Mouse (Mus musculus) midbrain, embryonic 14.5 days (tissue): ENCODE results near the gene Mindy4. TPM values are rescaled to one million over a fixed set of nuclear protein-coding genes. Genes with fewer than 3 reads are reported as not detected.

Experiments
- ATAC-seq: fragments of 200-750 bp; cut with Nextera tagmentation; 2 replicates; pipeline ENCODE4 v1.8.0; 2017; ENCODE audit warnings: moderate number of reproducible peaks, moderate library complexity; ENCODE audit not compliant: low FRiP score, low TSS enrichment
- DNase-seq: peaks from one replicate; pipeline ENCODE4 v3.0.0-alpha.2; 2015
- H3K27ac ChIP-seq: fragments of 300-500 bp; sonication (generic); replicated peaks from 2 replicates; pipeline ENCODE4 v1.5.1; 2014; ENCODE audit warnings: mild to moderate bottlenecking, low read depth, low read length, moderate library complexity
- H3K27me3 ChIP-seq: fragments of 300-500 bp; sonication (generic); 2 replicates; pipeline ENCODE4 v1.6.1; 2014; ENCODE audit warnings: low read length, control low read depth, mixed read lengths; ENCODE audit not compliant: control insufficient read depth, insufficient read depth
- H3K36me3 ChIP-seq: fragments of 300-500 bp; sonication (generic); 2 replicates; pipeline ENCODE4 v1.6.1; 2014; ENCODE audit warnings: low read length, control low read depth; ENCODE audit not compliant: control insufficient read depth, insufficient read depth
- H3K4me1 ChIP-seq: fragments of 300-500 bp; sonication (generic); 2 replicates; pipeline ENCODE4 v1.6.1; 2014; ENCODE audit warnings: mild to moderate bottlenecking, antibody characterized with exemption, low read length, control low read depth; ENCODE audit not compliant: control insufficient read depth, insufficient read depth
- H3K4me2 ChIP-seq: fragments of 300-500 bp; sonication (generic); 2 replicates; pipeline ENCODE4 v1.6.1; 2014; ENCODE audit warnings: mild to moderate bottlenecking, low read length, moderate library complexity
- H3K4me3 ChIP-seq: fragments of 300-500 bp; sonication (generic); replicated peaks from 2 replicates; pipeline ENCODE4 v1.5.1; 2014; ENCODE audit warnings: low read depth, low read length
- H3K9ac ChIP-seq: fragments of 300-500 bp; sonication (generic); replicated peaks from 2 replicates; pipeline ENCODE4 v1.6.1; 2014; ENCODE audit warnings: mild to moderate bottlenecking, low read length, moderate library complexity
- H3K9me3 ChIP-seq: fragments of 300-500 bp; sonication (generic); 2 replicates; pipeline ENCODE4 v1.6.1; 2016; ENCODE audit warnings: low read length, control low read depth, mixed read lengths; ENCODE audit not compliant: control insufficient read depth
- WGBS: fragments of 180-500 bp; shearing (Covaris S2); extraction: QIAGEN DNeasy Blood & Tissue Kit; methylation state at CpG from one replicate; pipeline ENCODE4 v1.1.7; 2014; 5-methylcytosine and 5-hydroxymethylcytosine counted together
- polyA plus RNA-seq: library from polyadenylated mRNA; unstranded; fragments of >200 nt; fragmentation: Nextera tagmentation; extraction: Ambion mirVana; gene quantifications from 2 replicates; pipeline ENCODE4 v1.2.1, GENCODE M21; 2014

Gene Mindy4
- polyA plus RNA-seq, 1 experiment from 2014 or later: 14.6 TPM

DNA sequence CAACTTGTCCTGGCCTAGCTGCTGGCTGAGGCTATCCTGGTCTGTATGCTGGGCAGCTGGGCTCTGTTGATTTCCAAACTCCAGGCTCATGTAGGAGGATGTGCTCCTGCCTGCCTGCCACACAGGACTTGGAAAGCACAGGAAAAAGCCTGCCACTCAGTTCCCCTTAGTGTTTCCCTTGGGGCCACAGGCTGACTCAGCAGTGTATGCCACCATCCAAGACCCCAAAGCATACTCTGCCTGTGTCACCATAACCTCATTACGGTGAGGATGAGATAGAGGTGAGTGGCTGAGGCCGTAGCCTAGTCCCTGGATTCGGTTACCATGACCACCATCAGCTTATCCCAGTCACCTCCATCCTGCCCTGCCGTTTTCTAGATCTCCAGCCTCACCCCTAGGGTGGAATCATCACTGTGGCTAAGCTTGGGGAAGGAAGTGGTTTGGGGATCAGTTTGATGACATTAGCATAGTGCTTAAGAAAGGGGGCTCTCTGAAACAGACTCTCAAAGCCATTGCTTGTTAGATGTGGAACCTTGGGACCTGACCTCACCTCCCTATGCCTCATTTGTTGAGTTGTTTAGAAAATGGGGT, 73.6 kb downstream of the Mindy4 start:
- Histone ChIP-seq H3K9me3 (no peaks in the 10 kb centered on the region), H3K27ac (no peak overlapping the region), H3K27me3 (no peaks in the 10 kb centered on the region), H3K4me2 (no peak overlapping the region), H3K36me3 (no peaks in the 10 kb centered on the region), H3K4me1 (no peaks in the 10 kb centered on the region), H3K9ac (no peak overlapping the region), H3K4me3 (no peak overlapping the region)
- DNase-seq (no peak), ATAC-seq (no peak)
- WGBS: 71% methylated on average over 4 of the region's 4 CpGs

DNA sequence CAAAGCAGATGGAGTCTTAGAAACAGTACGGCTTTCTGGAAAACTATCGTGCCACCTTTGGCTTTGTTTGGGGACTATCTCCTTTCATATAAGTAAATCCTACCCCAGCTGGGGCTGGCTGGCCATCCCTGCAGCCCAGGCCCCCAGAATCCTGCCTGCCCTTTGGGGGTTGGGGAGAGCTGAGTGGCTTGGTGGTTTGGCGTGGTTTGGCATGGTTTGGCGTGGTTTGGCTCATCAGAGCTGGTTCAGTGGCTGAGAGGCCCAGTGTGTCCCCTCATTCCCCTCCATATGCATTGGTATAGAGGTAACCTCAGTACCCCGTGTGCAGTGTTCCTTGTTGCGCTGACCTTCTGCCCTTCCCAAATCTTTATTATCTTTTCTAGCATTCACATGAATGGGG, 74.9 kb downstream of the Mindy4 start:
- Histone ChIP-seq H3K4me2 (no peak overlapping the region), H3K9ac (no peak overlapping the region), H3K27me3 (no peaks in the 10 kb centered on the region), H3K27ac (no peak overlapping the region), H3K9me3 (peaks cover 6% of the 10 kb centered on the region; the same call in 1 of the 2 replicates), H3K4me3 (no peak overlapping the region), H3K4me1 (no peaks in the 10 kb centered on the region), H3K36me3 (peaks cover 2% of the 10 kb centered on the region; the same call in 1 of the 2 replicates)
- ATAC-seq (no peak), DNase-seq (no peak)
- 87% methylated on average over 6 of the region's 6 CpGs for WGBS

DNA sequence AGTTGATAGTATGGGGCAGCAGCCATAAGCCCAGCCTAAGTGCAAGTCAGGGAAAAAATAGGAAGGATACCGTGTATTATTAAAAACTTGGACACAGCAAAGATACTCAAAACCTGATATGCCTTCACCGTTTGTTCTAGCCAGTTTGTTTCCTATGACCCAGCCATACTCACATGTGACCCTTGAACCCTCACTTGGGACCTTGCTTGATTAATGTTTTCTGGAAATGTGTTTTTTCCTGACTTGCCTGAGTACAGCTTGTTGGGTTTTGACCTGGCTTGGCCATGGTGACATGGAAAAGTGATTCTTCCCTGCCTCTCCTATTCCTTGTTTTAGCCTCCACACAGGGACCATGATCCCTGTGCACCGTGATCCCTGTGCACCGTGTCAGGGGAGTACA, 75.3 kb downstream of the Mindy4 start:
- DNase-seq: no peak
- H3K27ac ChIP-seq: no peak overlapping the region
- no peak for ATAC-seq
- no peak overlapping the region for H3K4me3 ChIP-seq
- peaks cover 6% of the 10 kb centered on the region; the same call in 1 of the 2 replicates for H3K9me3 ChIP-seq
- no peak overlapping the region for H3K4me2 ChIP-seq
- H3K4me1 ChIP-seq: no peaks in the 10 kb centered on the region
- H3K27me3 ChIP-seq: no peaks in the 10 kb centered on the region
- 95% methylated on average over 4 of the region's 4 CpGs for WGBS
- no peak overlapping the region for H3K9ac ChIP-seq
- H3K36me3 ChIP-seq: peaks cover 2% of the 10 kb centered on the region; the same call in 1 of the 2 replicates

DNA sequence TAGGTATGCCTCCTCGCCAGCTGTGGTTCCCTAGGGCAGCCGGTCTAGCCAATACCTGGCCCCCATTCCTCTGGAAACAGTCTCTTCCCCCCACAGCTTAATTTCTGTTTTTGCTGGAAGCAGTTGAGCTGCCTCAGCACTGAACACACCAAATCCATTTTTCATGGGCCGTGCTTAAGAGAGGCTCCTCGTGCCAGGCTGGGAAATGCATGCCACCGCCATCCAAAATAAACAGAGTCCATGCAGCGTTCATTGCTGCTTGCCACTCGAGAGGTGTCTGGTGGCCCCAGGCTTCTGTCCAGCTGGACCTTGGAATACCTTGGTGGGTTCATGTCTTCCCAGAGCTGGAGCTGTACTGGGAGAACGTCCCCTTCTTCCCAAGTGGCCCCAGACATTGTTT, 77.8 kb downstream of the Mindy4 start:
- ATAC-seq: no peak
- no peak overlapping the region for H3K9ac ChIP-seq
- no peaks in the 10 kb centered on the region for H3K4me1 ChIP-seq
- H3K4me2 ChIP-seq: no peak overlapping the region
- peaks cover 2% of the 10 kb centered on the region; the same call in 1 of the 2 replicates for H3K36me3 ChIP-seq
- H3K4me3 ChIP-seq: no peak overlapping the region
- no peak for DNase-seq
- no peak overlapping the region for H3K27ac ChIP-seq
- peaks cover 6% of the 10 kb centered on the region; the same call in 1 of the 2 replicates for H3K9me3 ChIP-seq
- WGBS: 94% methylated on average over 8 of the region's 8 CpGs
- H3K27me3 ChIP-seq: no peaks in the 10 kb centered on the region

DNA sequence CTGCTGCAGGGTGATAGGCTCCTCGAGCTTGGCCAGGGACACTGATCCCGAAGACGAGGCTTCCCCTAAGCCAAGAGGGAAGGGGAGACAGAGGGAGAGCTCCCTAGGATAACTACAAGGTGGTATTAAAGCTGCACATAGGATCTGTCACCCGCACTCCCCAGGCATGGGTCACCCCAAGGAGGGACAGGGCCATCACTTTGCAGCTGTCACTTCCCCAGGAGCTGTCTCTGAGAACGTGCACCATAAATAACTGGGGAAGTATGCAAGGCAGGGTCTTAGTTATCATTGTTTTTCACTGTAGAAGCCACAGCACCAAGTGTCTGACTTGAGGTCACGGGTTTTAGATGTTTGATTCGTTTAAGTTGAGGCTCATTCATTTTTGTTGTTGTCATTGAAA, 78.5 kb downstream of the Mindy4 start:
- Histone ChIP-seq H3K4me1 (no peaks in the 10 kb centered on the region), H3K4me3 (no peak overlapping the region), H3K9me3 (peaks cover 6% of the 10 kb centered on the region; the same call in 1 of the 2 replicates), H3K36me3 (peaks cover 2% of the 10 kb centered on the region; the same call in 1 of the 2 replicates), H3K27ac (no peak overlapping the region), H3K27me3 (no peaks in the 10 kb centered on the region), H3K9ac (no peak overlapping the region), H3K4me2 (no peak overlapping the region)
- WGBS: 93% methylated on average over 7 of the region's 7 CpGs
- DNase-seq: no peak
- ATAC-seq: no peak

DNA sequence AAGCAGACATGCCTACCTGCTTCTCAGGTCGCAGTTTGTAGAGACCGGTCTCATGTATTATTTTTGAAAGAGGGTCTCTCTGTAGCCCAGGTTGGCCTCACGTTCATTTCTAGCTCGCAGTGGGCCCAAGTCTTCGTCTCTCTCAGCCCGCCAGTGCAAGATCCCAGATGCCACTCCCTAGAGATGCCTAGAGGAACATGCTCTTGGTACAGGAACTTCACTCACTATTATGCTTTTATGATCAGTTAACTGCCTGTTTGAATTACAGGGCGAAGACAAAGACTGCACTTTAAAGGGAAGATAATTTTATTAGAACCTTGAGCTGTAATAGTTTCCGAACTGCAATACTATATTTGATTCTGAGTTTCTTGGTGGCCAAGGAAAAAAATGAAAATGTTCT, 79.2 kb downstream of the Mindy4 start:
- Histone ChIP-seq H3K4me2 (no peak overlapping the region), H3K27ac (no peak overlapping the region), H3K27me3 (no peaks in the 10 kb centered on the region), H3K9ac (no peak overlapping the region), H3K4me3 (no peak overlapping the region), H3K36me3 (peaks cover 2% of the 10 kb centered on the region; the same call in 1 of the 2 replicates), H3K9me3 (peaks cover 6% of the 10 kb centered on the region; the same call in 1 of the 2 replicates), H3K4me1 (no peaks in the 10 kb centered on the region)
- 98% methylated on average over 8 of the region's 8 CpGs for WGBS
- no peak for DNase-seq
- ATAC-seq: no peak

DNA sequence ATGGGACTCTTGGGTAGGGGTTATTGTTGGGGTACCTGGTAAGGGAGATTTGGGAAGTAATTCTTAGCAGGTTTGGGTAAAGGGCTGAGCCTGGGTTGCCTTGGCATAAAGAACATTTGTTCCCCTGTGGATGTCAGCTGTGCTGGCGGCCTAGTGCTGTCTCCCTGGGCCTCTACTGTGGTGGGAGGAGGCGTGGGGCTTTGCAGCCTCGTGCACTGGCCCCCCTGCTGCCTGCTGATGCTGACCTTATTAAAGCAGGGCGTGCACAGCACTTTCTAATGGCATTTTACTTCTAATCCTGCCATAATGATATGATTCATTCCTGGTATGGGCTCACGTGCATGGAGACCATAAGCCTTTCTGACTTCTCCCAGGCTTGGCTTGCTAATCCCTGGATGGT, 82.0 kb downstream of the Mindy4 start:
- Histone ChIP-seq H3K9me3 (peaks cover 6% of the 10 kb centered on the region; the same call in 1 of the 2 replicates), H3K36me3 (peaks cover 2% of the 10 kb centered on the region), H3K27me3 (no peaks in the 10 kb centered on the region), H3K4me2 (no peak overlapping the region), H3K4me3 (no peak overlapping the region), H3K27ac (no peak overlapping the region), H3K9ac (no peak overlapping the region), H3K4me1 (no peaks in the 10 kb centered on the region)
- WGBS: 44% methylated on average over 5 of the region's 5 CpGs
- ATAC-seq (0 out of 2 replicates have a peak, but pooled peaks have one; percentile 34), DNase-seq (peak; percentile 33)

DNA sequence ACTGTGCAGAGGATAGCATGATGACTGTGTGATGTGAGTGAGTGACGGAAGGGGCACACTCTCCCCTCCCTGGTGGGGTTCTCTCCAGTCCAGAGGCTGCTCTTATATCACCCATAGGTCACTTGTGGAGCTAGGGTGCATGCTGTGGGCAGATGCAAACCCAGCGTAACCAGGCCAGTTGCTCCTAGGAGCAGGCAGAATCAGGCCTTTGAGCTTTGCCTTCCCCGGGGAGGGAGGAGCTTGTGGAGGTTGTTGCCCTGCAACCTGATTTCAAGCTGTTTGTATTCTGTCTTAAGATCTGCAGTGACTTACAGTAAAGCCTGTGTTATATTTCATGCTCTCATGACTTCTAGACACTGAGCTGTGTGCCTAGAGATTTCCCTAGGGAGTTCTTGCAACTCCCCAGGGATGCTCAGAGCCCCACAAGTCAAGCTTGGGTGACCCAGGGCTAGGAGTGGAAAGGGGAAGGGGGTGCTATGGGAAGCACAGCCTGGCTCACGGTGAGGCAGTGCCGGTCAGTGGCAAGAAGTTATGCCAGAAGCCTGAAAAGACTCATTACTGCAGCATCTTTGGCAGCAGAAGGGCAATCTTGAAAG, 84.9 kb downstream of the Mindy4 start:
- Histone ChIP-seq H3K27me3 (no peaks in the 10 kb centered on the region), H3K27ac (no peak overlapping the region), H3K9me3 (no peaks in the 10 kb centered on the region), H3K9ac (no peak overlapping the region), H3K4me2 (no peak overlapping the region), H3K36me3 (no peaks in the 10 kb centered on the region; the same call in 1 of the 2 replicates), H3K4me1 (no peaks in the 10 kb centered on the region), H3K4me3 (no peak overlapping the region)
- DNase-seq (no peak), ATAC-seq (no peak)
- 87% methylated on average over 5 of the region's 5 CpGs for WGBS
